Mouse (Mus musculus) liver, embryonic 14.5 days (tissue): ENCODE results near the gene Tmem183a. TPM values are rescaled to one million over a fixed set of nuclear protein-coding genes. Genes with fewer than 3 reads are reported as not detected.

Experiments
- ATAC-seq: fragments of 200-750 bp; cut with Nextera tagmentation; 2 replicates; pipeline ENCODE4 v1.8.0; 2017; ENCODE audit warnings: moderate number of reproducible peaks, mild to moderate bottlenecking, moderate library complexity; ENCODE audit not compliant: insufficient read depth
- DNase-seq, 3 experiments: peaks; one replicate each; pipeline ENCODE4 v3.0.0-alpha.2; 2012 to 2013; ENCODE audit warnings: low read depth in 3 of 3, low spot score in 3 of 3
- H3K27ac ChIP-seq: fragments of 300-500 bp; sonication (generic); 2 replicates; pipeline ENCODE4 v1.5.1; 2014; ENCODE audit warnings: moderate library complexity, mild to moderate bottlenecking, control low read depth, inconsistent platforms
- H3K27me3 ChIP-seq: fragments of 300-500 bp; sonication (generic); 2 replicates; pipeline ENCODE4 v1.6.1; 2014; ENCODE audit warnings: mild to moderate bottlenecking, low read length, moderate library complexity; ENCODE audit not compliant: control insufficient read depth, insufficient read depth
- H3K36me3 ChIP-seq: fragments of 300-500 bp; sonication (generic); replicated peaks from 2 replicates; pipeline ENCODE4 v1.6.1; 2014; ENCODE audit warnings: low read depth; ENCODE audit not compliant: control insufficient read depth, insufficient read depth
- H3K4me1 ChIP-seq, 2 experiments: fragments of 200-500 bp in 1 of 2; fragments of 300-500 bp in 1 of 2; sonication (generic) in 1 of 2; replicated peaks; 2 replicates each; pipeline ENCODE4 v1.6.1; 2012 to 2014; ENCODE audit warnings: antibody characterized with exemption in 1 of 2, inconsistent platforms in 1 of 2, low read length in 1 of 2; ENCODE audit not compliant: control insufficient read depth in 2 of 2, insufficient read depth in 2 of 2
- H3K4me2 ChIP-seq: fragments of 300-500 bp; sonication (generic); 2 replicates; pipeline ENCODE4 v1.6.1; 2014; ENCODE audit warnings: low read depth, mild to moderate bottlenecking, control low read depth, moderate library complexity
- H3K4me3 ChIP-seq, 2 experiments: fragments of 200-500 bp in 1 of 2; fragments of 300-500 bp in 1 of 2; sonication (generic) in 1 of 2; 2 replicates each; pipeline ENCODE4 v1.5.1; 2012 to 2014; ENCODE audit warnings: low read depth in 2 of 2, low read length in 2 of 2, mild to moderate bottlenecking in 2 of 2, control low read depth in 1 of 2, inconsistent platforms in 1 of 2, moderate library complexity in 1 of 2; ENCODE audit not compliant: insufficient read depth in 1 of 2
- H3K9ac ChIP-seq: fragments of 300-500 bp; sonication (generic); replicated peaks from 2 replicates; pipeline ENCODE4 v1.6.1; 2014; ENCODE audit warnings: mild to moderate bottlenecking, control low read depth, moderate library complexity
- H3K9me3 ChIP-seq: fragments of 300-500 bp; sonication (generic); 2 replicates; pipeline ENCODE4 v1.6.1; 2016; ENCODE audit warnings: low read length, mixed read lengths; ENCODE audit not compliant: control insufficient read depth
- CTCF ChIP-seq: IDR thresholded peaks from 2 replicates; pipeline ENCODE4 v1.5.1; 2016; ENCODE audit warnings: antibody characterized with exemption, low read depth, control low read depth
- EP300 ChIP-seq: IDR thresholded peaks from 2 replicates; pipeline ENCODE4 v1.6.1; 2016; ENCODE audit warnings: antibody characterized with exemption, low read depth
- WGBS: fragments of 180-500 bp; shearing (Covaris S2); extraction: QIAGEN DNeasy Blood & Tissue Kit; methylation state at CpG from one replicate; pipeline ENCODE4 v1.1.7; 2014; ENCODE audit not compliant: insufficient replicate concordance; 5-methylcytosine and 5-hydroxymethylcytosine counted together
- polyA plus RNA-seq, 2 experiments: library from polyadenylated mRNA; depleted of rRNA in 1 of 2; stranded (reverse) in 1 of 2; unstranded in 1 of 2; fragments of >200 nt; fragmentation: Nextera tagmentation in 1 of 2; extraction: Ambion mirVana in 1 of 2; gene quantifications; 2 replicates each; pipeline versions ENCODE4 v1.2.1 to v1.2.3; 2012 to 2014

Gene Tmem183a
- polyA plus RNA-seq, 2 experiments, result 34.1 to 49.1 TPM

DNA sequence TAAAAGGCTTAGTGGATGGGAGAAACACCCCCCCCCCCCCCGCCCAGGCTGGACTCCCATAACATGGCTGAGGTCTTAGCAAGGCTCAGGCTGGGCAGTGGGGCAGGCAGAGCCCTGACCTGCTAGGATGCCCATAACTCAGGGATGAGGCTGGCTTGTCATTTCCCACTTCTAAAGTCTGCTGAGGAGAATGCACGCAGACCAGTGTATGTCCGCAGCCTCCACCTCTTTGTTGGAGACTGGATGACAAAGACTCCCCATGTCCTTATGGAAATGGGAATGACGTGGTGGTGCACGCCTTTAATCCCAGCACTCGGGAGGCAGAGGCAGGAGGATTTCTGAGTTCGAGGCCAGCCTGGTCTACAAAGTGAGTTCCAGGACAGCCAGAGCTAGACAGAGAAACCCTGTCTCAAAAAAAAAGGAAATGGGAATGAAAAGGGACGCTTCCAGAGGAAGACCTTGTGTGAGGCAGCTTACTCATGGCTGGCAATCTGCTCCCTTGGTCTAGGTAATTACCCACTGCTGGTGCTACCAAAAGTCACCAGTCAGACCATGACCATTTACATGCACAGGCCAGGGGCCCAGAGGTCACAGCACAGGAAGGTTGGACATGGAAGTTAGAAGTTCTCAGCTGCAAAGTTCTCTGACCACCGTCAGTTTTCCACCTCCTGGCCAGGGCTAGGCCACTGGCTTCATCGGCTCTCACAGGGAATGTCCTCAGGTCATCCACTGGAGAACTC lies 28.2 kb downstream of the Tmem183a start:
- no peak overlapping the region for H3K4me2 ChIP-seq
- H3K9ac ChIP-seq, result no peak overlapping the region
- ATAC-seq (no peak), DNase-seq (no peak)
- no peaks in the 10 kb centered on the region for H3K27me3 ChIP-seq
- no peaks in the 10 kb centered on the region for H3K9me3 ChIP-seq
- 67% methylated on average over 10 of the region's 10 CpGs for WGBS
- no peak overlapping the region for H3K4me3 ChIP-seq
- peaks cover 0 to 7% of the 10 kb centered on the region in 2 experiments; a peak in 1 of 4 replicates for H3K4me1 ChIP-seq
- H3K36me3 ChIP-seq, result no peaks in the 10 kb centered on the region
- no peak overlapping the region for H3K27ac ChIP-seq
- TF ChIP-seq CTCF (no peak), EP300 (no peak)

- Histone ChIP-seq H3K9me3 (no peaks in the 10 kb centered on the region), H3K4me2 (no peak within 1 kb of the TSS), H3K36me3 (no peaks in the 10 kb centered on the region), H3K4me3 (no peak within 1 kb of the TSS), H3K9ac (no peak within 1 kb of the TSS), H3K27me3 (no peaks in the 10 kb centered on the region), H3K27ac (no peak within 1 kb of the TSS), H3K4me1 (peaks cover 0 to 7% of the 10 kb centered on the region in 2 experiments; a peak in 1 of 4 replicates)
- no peak for TF ChIP-seq CTCF
- TF ChIP-seq EP300, result no peak
- DNase-seq (no peak), ATAC-seq (no peak)
- 35% methylated on average over 13 of the region's 13 CpGs for WGBS
Measured at GRCm38 (mm10) chr1:134332770-134333271, 29.0 kb downstream of the Tmem183a start, which contains the start of gene Ppfia4. TSS of gene Ppfia4 (minus strand) at chr1:134332928.

DNA sequence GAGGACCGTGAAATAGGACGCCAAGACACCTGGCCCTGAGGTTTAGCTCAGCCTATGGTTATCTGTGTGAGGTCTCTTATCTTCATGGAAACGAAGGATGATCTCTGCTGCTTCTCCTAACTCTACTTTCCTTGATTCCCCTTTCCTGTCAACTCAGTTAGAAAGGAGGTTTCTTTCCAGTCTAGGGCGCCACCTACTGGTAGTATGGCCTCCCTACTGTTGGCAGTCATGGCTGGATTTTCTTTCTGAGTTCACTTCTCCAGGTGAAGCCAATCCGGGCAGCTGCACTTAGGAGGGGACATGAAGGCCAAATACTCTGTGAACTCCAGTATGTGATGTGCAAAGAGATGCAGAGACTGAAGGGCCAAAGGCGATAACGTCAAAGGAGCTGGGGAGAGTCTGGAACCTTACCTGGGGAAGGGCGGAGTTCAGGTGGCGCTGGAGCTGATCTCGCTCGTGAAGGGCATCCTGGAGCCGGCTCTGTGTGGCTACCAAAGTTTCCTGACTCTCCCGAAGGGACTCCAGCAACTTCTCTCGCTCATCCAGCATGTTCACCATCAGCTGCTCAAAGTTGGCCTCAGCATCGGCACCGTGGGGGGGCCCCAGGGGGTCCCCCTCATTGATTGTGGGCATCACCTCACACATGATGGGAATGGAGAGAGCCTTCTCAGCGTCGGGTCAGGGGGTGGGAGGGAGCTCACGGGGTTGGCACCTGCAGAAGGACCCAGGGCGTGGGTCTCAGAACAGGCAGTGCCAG lies 29.7 kb downstream of the Tmem183a start:
- TF ChIP-seq EP300 (no peak), CTCF (peak; percentile 92)
- 40% methylated on average over 20 of the region's 20 CpGs for WGBS
- DNase-seq (peak; percentile 33 to 43 (median 37)), ATAC-seq (no peak)
- Histone ChIP-seq H3K4me1 (peaks cover 0 to 7% of the 10 kb centered on the region in 2 experiments; a peak in 1 of 4 replicates), H3K4me3 (no peak overlapping the region), H3K9me3 (no peaks in the 10 kb centered on the region), H3K27me3 (no peaks in the 10 kb centered on the region), H3K4me2 (no peak overlapping the region), H3K9ac (no peak overlapping the region), H3K36me3 (no peaks in the 10 kb centered on the region), H3K27ac (no peak overlapping the region)

DNA sequence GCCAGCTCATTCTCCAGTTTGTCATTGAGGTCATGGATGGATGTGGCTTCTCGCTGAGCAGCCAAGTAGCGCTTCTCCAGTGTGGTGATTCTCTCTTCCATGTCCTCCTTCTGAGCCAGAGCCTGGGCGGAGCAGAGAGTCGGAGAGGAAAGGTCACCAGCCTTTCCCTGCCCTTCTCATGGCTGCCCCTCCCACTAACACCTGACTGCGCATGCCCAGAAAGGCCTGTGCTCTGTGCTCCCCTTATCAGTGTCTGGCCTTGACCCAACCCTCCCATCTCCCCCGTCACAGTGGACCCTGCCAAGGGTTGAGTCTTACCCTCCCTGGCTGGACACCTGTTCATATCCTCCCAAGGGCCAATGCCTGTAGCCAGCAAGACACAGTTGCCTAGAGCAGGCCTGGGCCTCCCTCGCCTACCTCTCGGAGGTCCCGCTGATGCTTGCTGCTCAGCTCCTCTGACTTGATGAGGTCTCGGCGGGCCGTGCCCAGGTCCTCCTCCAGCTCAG lies 34.9 kb downstream of the Tmem183a start:
- ATAC-seq (no peak), DNase-seq (no peak)
- Histone ChIP-seq H3K27me3 (no peaks in the 10 kb centered on the region), H3K4me1 (no peaks in the 10 kb centered on the region), H3K9ac (no peak overlapping the region), H3K27ac (no peak overlapping the region), H3K4me3 (no peak overlapping the region), H3K9me3 (no peaks in the 10 kb centered on the region), H3K36me3 (no peaks in the 10 kb centered on the region), H3K4me2 (no peak overlapping the region)
- WGBS, result 73% methylated on average over 12 of the region's 12 CpGs
- no peak for TF ChIP-seq CTCF
- TF ChIP-seq EP300, result no peak

GRCm38 (mm10) chr1:134322591-134322990 lies 39.2 kb downstream of the Tmem183a start:
- Histone ChIP-seq H3K4me3 (no peak overlapping the region), H3K36me3 (no peaks in the 10 kb centered on the region), H3K4me2 (no peak overlapping the region), H3K9me3 (no peaks in the 10 kb centered on the region), H3K4me1 (no peaks in the 10 kb centered on the region), H3K27ac (no peak overlapping the region), H3K9ac (no peak overlapping the region), H3K27me3 (no peaks in the 10 kb centered on the region)
- TF ChIP-seq EP300 (no peak), CTCF (peak; percentile 52)
- ATAC-seq, result no peak
- WGBS, result 60% methylated on average over 6 of the region's 6 CpGs
- DNase-seq, result no peak
